Mouse (Mus musculus) common myeloid progenitor, adult 5-6 weeks (primary cell): ENCODE data around the gene Sncb. TPM values are rescaled to one million over a fixed set of nuclear protein-coding genes. Genes with fewer than 3 reads are reported as not detected.
A peak's percentile ranks its signal among the peaks of the same experiment; 100 is the strongest.

Source experiments
- ATAC-seq: replicated peaks from 2 replicates; pipeline ENCODE4 v1.8.0; 2016; ENCODE audit warnings: low read depth, mild to moderate bottlenecking, moderate TSS enrichment, inconsistent platforms; ENCODE audit not compliant: poor library complexity, severe bottlenecking
- total RNA-seq: library from RNA; stranded (forward); fragments of 200-1000, 187-1606 nt; gene quantifications from 2 replicates; pipeline ENCODE4 v1.2.3, GENCODE M21; 2017

Sncb gene
- total RNA-seq, 1 experiment from 2014 or later = not detected

DNA sequence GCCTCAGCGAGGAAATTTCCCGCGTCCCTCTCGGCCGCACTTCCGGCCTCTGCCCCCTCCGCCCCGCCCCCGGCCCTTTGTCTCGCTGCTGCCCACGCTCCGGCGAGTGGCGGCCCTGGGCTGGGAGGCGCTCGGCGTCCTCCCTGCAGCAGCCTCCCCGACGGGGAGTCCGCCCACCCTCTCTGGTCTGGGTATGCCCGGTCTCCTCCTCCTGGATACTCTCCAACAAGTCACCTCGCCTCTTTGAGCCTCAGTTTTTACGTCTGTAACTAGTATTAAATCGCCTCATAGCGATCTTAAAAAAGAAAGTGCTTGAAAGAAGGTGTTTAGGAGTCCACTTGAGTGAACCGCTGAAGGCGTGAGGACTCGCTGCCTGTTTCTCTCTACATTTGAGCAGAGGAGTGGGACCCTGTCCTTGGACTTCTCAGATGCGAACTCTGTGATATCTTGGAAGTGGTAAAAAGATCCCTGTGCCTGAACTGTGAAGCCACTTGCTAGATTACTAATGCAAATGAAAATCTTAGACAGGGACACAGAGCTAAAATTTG is 16.5 kb downstream of the Sncb start, which contains the start of gene Gprin1:
TSS of gene Gprin1 (minus strand) at position 11 of the 548 bp plus-strand sequence.
- no peak for ATAC-seq

DNA sequence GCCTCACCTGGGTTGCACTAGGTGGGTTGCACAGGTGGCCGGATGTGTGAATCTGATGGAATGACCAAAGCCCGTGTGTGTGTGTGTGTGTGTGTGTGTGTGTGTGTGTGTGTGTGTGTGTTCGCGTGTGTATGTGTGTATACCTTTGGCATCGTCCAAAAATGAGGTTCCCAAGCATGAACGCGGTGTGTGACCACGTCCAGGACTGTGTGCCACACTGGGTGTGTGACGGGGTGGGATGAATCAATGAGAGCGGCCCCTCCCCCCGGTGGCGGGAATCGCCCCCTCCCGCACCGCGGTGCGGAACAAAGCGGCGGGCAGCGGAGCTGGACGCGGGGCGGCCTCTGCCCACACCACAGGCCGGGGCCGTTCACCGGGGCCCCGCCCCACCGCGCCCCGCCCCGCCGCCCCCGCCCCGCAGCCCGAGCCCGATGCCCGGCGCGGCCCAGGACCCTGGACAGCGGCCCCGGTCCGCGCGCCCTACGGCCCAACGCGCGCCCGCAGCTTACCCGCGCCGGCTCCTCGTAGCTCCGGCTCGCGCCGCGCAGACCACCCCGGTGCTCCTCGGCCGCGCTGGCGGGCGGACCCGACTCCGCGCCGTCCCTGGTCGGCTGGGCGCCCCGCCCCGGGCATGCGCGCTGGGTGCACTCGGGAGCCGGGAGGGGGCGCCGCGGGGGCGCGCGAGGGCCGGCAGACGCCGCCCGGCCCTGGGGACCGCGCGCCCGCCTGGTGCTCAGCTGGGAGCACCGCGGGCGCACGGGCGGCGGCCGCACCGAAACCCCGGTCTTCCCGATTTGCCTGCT is 17.1 kb downstream of the Sncb start:
- no peak for ATAC-seq

DNA sequence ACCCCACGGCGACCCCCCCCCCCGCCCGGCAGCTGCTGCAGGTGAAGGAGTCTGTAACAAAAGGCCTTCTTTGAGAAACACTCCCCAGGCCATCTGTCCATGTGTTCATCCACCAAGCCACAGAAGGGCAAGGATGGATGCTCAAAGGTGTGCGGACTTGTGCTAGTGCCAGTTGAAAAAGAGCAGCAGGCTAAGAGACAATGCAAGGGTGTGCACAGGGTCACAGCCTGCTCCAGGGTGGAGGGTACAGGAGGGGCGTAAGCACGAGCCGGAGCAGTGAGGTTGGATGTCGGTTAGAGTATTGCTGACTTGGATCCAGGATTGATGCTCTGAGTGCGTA is 17.7 kb downstream of the Sncb start:
- no peak for ATAC-seq

DNA sequence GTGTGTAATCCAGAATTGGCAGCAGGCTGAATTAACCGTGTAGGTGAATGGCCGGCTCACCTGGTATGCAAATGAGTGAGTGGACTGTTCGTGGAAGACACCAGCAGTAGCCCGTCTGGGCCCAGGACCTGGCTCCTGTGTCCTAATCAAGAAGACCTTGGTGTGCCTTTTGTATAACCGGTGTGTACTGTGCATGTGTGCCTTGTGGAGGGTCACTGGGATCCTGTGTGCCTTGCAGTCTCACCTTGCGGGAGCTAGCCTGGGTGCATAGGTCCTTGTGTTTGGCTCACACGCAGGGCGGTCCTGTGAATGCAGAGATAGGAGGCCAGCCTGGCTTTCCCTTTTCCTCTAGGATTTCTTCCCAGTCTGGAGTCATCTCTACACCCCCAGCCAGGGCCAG is 18.2 kb downstream of the Sncb start:
- no peak for ATAC-seq

DNA sequence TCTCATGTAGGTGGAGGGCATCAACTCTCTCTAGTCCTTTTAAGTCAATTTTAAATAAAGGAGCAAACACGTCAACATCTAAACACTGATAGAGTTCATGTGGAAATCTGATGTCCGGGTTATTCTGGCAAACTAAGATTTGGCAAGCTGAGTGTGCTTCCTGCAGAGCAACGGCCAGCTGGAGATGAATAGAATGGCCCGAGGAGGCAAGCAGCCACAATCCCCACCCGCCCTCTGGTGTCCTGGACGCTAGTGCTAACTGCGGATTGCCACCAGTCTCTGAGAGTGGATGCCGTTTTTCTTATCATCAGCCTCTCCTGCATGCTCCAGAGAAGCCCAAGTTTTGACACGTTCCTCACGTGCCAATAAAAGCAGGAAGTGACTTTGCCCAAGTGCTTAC is 19.5 kb downstream of the Sncb start:
- no peak for ATAC-seq

DNA sequence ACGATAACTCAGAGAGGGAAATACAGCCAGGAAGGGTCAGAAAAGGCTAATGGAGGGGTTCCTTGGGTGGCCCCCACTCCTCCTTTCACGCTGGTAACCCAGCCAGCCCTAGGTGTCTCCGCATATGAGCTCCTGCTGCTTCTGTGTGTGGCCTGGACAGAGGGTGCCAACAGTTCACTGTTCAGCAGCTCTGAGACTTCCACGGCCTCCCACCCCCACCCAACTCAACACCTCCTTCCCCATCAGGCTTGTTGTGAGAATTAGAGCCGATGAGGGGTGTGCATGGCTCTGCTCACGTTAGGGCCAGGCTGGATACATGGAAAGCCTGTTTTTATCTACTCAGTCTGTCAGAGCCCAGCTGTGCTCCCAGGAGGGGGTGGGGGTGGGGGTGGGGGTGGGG is 20.3 kb downstream of the Sncb start:
- ATAC-seq = no peak

DNA sequence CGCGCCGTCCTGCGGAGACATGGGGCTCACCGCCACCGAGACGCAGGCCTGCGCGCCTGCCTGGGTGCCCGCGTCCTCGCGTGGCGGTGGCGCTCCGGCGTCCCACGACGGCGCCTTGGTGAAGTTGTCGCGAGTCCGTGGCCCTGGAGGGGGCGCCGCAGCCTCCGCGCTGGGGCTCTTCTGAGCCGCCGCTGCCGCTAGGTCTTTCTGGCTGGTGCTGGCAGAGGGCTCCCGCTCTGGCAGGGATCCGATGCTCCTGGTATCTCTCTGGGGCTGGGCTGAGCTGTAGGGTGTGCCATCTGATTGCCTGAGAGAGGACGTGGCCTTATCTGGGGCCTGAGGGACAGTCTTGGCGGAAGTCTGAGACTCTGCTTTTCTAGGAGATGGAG is 28.2 kb downstream of the Sncb start:
- ATAC-seq = no peak

DNA sequence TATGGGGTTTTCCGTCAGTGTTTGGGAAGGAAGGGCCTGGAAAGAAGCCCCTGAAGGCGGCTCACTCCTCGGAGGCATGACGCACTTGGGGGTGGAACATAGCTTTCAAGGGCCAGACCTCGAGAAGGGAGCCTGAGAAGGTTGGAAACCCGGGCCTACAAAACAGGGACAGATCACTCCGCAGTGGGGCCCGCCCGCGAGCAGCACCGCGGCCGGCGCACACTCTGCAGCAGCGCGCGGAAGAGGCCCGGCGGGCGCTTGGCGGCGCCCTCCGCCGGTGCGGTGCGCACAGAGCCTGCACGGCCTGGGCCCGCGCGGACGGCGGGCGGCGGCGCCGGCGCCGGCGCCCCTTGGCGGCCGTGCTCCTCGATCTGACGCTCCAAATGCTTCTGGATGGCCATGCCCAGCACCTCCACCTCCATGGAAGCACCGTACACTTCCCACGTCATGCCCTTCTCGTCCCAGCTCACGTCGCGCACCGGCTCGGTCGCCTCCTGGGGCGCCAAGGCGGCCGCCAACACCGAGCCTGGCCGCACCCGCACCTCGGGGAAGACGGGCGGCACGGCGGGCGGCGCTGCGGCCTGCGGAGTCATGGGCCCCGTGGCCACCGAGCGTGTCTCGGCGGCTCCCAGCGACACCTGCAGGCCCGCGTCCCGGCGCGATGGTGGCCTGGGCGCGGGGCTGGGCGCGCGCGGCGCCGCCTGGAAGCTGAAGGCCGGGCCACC is 28.7 kb downstream of the Sncb start:
- no peak for ATAC-seq

DNA sequence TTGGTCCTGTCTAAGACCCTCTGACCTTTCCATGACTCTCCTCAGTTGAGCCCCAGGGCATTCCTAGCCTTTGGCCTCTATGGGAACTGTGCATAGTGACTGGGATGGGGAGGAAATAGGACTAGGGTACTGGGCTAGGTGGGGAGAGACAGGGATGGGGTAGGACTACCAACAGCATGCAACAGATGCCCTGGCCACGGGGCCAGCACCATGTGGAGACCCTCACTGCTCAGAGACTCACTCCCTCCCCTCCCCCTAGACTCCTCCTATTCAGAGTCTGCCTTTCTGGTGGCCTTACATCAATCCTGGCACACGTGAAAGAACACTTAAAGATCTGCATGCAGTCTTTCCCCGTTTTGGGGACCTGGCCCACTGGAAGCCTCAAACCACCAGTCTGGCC is 29.5 kb downstream of the Sncb start:
- ATAC-seq = no peak

DNA sequence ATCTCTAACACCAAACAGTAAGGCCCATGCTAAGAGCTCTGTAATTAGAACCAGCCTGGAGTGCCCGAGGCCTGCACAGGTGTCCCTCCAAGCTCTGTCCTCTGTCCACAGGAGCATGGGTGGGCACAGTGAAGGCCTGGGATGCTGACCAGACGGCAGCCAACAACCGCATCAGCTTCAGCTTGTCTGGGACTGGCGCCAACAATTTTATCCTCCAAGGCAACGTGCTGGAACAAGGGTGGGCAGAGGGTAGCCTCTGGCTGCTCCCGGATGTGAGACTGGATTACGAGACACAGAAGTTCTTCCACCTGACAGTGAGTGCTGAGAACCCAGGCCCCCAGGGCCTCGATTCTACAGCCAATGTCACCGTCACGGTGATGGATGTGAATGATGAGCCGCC is 40.3 kb downstream of the Sncb start:
- ATAC-seq = no peak

DNA sequence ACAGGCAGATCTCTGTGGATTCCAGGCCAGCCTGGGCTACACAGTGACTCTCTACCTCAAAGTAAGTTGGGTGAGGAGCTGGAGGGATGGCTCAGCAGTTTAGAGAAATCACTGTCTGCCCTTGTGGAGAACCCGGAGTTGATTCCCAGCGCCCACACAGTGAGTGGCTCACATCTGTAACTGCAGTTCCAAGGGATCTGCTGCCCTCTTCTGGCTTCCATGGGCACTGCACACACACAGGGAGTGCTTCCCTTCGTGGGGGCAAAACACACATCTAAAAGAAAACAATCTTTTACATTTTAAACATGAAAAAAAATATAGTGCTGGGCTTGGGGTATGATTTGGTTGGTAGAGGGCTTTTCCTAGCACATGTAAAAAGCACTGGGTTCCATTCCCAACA is 43.3 kb downstream of the Sncb start:
- ATAC-seq = no peak

DNA sequence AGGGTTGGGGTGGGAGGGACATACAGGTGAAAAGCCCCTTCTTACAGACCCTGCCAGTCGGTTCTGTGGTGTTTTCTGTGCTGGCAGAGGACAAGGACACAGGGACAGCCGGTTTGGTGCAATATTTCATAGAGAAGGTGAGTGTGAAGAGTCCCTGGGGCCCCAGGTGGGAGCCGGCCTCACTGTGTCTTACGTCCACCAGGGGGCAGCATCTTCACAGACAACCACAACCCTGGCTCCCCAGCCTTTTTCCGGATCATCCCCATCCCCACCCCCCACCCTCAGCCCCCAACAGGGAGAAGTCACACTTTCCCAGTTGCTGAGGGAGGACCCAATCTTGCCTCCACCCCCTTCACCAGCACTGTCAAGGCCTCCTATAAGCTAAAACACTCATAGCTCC is 49.5 kb downstream of the Sncb start:
- ATAC-seq = peak; percentile 47; the same call in 1 of the 2 replicates

DNA sequence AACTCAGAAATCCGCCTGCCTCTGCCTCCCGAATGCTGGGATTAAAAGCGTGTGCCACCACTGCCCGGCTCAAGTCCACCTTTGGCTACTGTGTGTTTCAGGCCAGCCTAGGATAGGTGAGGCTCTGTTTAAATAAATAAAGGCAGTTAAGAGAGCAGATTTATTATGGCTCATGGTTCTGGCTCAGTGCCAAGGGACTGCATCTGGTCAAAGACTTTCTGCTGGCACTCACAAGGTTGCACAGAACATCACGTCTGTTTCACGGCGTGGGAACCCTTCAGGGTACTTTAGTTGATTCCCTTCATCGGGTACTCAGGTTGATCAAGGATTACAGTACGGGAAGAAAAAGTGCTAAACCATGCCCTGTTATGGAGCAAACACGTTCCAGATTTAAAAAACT is 51.4 kb downstream of the Sncb start:
- no peak for ATAC-seq

DNA sequence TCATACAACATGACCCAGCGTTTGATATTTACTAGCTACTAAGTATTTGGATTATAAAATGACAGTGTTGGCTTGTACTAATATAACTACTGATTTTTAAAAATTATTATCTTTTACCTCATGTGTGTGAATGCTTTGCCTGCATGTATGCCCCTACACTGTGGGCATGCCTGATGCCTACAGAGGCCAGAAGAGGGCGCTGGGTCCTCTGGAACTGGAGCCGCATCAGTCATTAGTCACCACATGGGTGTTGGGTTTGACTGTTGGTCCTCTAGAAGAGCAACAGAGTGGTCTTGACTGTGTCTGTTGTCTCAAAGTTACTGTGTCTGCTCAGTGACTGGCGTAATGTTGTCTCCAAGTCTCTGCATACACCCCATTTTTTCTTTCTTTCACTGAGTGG is 52.0 kb downstream of the Sncb start:
- no peak for ATAC-seq

DNA sequence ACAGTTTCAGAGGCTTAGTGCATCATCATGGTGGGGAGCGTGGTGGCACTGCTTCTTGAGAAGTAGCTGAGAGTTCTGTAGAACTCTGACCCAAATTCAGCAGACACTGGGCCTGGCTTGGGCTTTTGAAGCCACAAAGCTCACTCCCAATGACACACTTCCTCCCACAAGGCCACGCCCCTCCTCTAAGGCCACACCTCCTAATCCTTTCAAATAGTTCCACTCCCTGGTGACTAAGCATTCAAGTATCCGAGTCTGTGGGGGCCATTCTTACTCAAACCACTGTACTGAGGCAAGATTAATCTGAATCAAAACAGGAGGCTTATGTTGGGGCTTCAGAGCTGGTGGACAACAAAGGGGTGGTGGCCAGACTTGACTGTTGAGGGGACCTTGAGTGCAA is 55.5 kb downstream of the Sncb start:
- no peak for ATAC-seq

Other genes with a start within 250 kb of the Sncb start
- gene 4833439L19Rik, start 201.2 kb downstream of the Sncb start, total RNA-seq = 16.2 and 28.2 TPM in 2 replicates
- 7.9 and 13.7 TPM in 2 replicates for gene Arl10, start 191.6 kb downstream of the Sncb start, total RNA-seq
- gene Nop16, start 176.5 kb downstream of the Sncb start, total RNA-seq = 51.0 and 70.5 TPM in 2 replicates
- 45.8 and 52.8 TPM in 2 replicates for gene Higd2a, start 176.4 kb downstream of the Sncb start, total RNA-seq
- 13.4 and 23.5 TPM in 2 replicates for gene Cltb, start 155.3 kb downstream of the Sncb start, total RNA-seq
- gene Faf2, start 144.8 kb downstream of the Sncb start, total RNA-seq = 35.5 and 63.5 TPM in 2 replicates
- 25.4 and 27.6 TPM in 2 replicates for gene Rnf44, start 72.7 kb downstream of the Sncb start, total RNA-seq
- not detected in 2 replicates for gene Cdhr2, start 65.1 kb downstream of the Sncb start, total RNA-seq
- gene Gprin1, start 16.7 kb downstream of the Sncb start, total RNA-seq = not detected in 2 replicates
- not detected in 2 replicates for gene Eif4e1b, start 17.4 kb upstream of the Sncb start, total RNA-seq
- 0.82 TPM in 1 of 2 replicates, not detected in the other for gene Tspan17, start 22.8 kb upstream of the Sncb start, total RNA-seq
- gene Unc5a, start 182.8 kb upstream of the Sncb start, total RNA-seq = 0.58 and 6.3 TPM in 2 replicates